Mouse (Mus musculus): Measurements from ENCODE around the gene Lifr. TPM values are rescaled to one million over a fixed set of nuclear protein-coding genes. Genes with fewer than 3 reads are reported as not detected.

Gene Lifr
- polyA plus RNA-seq, 1 experiment = not detected

DNA sequence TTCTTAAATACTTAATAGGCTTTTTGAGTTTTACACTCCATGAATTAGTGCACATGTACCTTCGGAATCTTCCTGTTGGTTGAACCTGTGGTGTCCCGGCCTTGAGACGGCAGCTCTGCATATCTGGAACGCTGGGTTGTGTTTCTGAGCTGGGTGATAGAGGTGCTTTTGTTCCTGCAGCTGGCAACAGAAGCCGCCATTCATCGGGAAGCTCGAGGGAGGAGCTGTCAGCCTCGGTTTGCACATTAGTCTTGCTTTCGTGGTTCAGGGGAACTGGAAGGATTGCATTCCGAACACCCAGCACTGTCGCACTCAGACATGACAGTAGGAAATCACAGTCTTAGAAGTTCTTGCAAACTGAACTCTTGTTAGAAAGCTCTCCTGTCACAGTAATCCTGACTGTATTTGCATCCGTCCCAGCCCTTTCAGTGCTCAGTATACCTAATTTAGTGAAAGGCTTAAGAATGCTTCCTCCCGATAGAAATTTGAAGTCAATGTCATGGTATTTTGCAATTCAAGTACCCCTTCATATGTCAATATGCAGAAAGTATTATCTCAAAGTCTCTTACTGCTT lies 103.8 kb downstream of the Lifr start:
- no peak for TF ChIP-seq GATA1 (IDR thresholded peaks at IDR 0.05; ENCODE audit: low read length)

GRCm38 (mm10) chr15:7194748-7195221 lies 104.4 kb downstream of the Lifr start:
- TF ChIP-seq GATA1 (IDR thresholded peaks at IDR 0.05; ENCODE audit: low read length) = no peak

GRCm38 (mm10) chr15:7197652-7198445 lies 107.4 kb downstream of the Lifr start:
- TF ChIP-seq GATA1 (IDR thresholded peaks at IDR 0.05; ENCODE audit: low read length) = no peak

DNA sequence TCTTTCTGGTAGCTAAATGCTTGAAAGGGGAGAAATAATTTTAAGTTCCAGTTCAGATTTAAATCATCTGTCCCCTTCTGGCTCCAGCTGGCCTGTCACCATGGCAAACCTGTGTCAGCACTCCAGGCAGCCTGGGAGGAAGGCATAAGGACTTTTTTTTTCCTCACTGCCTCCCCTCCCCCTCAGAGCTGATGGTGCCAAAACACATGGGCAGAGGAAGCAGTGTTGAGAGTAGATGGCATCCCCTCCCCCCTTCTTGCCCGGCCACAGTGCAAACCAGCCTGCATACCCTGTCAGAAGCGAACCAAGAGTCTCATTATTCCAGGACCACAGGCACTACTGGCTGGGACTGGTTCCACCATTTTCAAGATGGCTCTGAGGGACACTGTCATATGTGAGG lies 108.4 kb downstream of the Lifr start:
- no peak for TF ChIP-seq GATA1 (IDR thresholded peaks at IDR 0.05; ENCODE audit: low read length)

DNA sequence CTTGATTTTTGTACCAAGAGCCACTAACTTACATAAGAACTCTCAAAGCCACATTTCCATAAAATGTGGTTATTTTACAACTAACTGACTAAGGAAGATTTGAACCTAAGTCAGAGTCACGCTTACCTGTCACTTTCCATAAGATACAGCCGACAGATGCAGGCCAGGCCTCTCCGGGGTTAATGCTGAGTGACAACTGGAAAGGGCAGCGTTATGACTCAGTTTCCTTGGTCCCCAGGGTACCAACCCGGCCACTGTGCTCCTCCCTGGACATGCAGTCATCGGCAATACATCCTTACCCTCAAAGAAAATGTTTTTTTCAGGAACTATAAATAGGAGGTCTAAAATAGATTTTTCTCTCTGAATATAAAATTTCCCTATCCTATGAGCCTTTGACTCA lies 109.9 kb downstream of the Lifr start:
- TF ChIP-seq GATA1 (IDR thresholded peaks at IDR 0.05; ENCODE audit: low read length) = no peak

DNA sequence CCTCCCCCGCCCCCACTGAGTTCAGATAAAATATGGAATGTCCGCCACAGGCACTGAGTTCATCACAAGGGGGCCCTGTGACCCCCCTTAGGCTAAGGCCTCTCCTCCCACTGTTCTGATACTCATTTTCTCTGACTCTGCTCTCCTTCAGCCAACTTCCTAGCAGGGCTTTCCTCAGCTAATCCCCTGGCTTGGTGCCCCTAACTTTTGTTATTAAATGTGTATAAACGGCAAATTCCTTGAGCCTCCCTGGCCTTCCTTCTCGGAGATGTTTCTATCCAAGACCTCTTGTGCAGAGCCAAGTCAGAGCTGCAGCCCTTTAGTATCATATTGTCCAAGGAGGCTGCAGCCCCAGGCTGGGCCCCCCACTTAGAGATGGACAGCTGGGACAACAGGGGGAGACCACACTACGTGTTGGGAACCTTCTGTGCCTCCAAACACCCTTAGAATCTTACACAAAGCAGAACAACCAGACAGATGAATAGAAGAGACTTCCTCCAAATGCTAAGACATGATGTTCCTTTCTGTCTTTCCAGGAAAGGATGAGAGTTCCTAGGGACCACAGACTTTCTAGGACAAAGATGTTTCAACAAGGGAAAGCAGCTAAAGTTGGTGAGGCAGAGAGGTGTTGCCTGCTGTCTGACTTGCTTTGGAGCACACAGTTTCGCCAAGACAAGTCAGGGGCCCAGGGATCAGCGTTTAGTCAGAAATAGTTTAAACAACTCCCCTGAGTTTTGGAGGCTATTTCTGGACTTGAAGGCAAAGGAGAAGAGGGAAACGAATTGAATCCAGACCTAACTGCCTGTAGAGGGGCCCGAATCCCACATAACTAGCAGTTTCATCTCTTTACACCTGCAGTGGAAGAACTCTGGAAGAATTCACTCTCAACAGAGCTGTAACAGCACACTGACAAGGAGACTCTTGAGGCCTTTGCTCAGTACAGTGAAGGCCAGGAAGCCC lies 111.3 kb downstream of the Lifr start:
- TF ChIP-seq GATA1 (IDR thresholded peaks at IDR 0.05; ENCODE audit: low read length) = no peak

- no peak for TF ChIP-seq GATA1 (IDR thresholded peaks at IDR 0.05; ENCODE audit: low read length)
Observed at GRCm38 (mm10) chr15:7202981-7203380, 112.6 kb downstream of the Lifr start.

- TF ChIP-seq GATA1 (IDR thresholded peaks at IDR 0.05; ENCODE audit: low read length) = no peak
Observed at GRCm38 (mm10) chr15:7203606-7204330, 113.4 kb downstream of the Lifr start.

DNA sequence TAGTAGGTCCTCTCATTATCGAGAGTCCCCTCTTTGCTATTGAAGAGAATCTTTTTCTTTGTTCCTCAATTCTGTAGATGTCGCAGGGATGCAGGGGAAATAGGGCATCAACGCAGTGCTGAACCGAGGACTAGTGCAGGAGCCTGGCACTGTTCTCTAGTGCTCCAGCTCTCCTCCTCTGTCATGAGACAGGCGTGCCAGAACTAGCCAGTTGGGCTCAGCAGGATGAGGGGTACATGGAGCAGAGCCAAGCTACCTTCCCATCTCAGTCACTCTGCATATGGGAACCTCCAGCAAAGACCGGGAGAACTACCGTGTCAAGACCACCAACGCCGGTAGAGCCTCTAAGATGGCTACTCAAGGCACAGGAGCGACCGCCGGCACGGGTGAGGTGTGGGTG lies 114.5 kb downstream of the Lifr start:
- TF ChIP-seq GATA1 (IDR thresholded peaks at IDR 0.05; ENCODE audit: low read length) = no peak

- TF ChIP-seq GATA1 (IDR thresholded peaks at IDR 0.05; ENCODE audit: low read length) = no peak
Observed at GRCm38 (mm10) chr15:7206110-7206509, 115.7 kb downstream of the Lifr start.

GRCm38 (mm10) chr15:7207292-7207691 lies 116.9 kb downstream of the Lifr start:
- no peak for TF ChIP-seq GATA1 (IDR thresholded peaks at IDR 0.05; ENCODE audit: low read length)

GRCm38 (mm10) chr15:7208180-7208579 lies 117.8 kb downstream of the Lifr start:
- no peak for TF ChIP-seq GATA1 (IDR thresholded peaks at IDR 0.05; ENCODE audit: low read length)

DNA sequence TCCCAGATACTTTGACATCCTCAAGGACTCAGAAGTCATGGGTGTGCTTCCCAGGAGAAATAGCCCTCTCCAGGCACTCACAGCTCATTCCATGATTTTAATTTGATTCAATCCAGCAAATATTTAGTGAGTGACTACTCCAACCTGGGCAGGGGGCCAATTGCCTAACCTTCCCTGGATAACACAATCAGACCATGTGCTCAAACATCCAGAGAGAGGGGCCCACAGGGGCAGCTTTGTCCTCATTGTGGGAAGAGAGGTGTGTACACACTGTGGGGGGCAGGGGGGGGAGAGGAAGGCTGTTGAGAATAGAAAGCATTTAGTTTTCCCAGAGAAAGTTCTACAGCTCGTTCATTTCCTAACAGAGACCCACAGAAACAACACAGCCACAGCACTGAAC lies 123.3 kb downstream of the Lifr start:
- TF ChIP-seq GATA1 (IDR thresholded peaks at IDR 0.05; ENCODE audit: low read length) = no peak

GRCm38 (mm10) chr15:7215845-7216244 lies 125.4 kb downstream of the Lifr start:
- no peak for TF ChIP-seq GATA1 (IDR thresholded peaks at IDR 0.05; ENCODE audit: low read length)

DNA sequence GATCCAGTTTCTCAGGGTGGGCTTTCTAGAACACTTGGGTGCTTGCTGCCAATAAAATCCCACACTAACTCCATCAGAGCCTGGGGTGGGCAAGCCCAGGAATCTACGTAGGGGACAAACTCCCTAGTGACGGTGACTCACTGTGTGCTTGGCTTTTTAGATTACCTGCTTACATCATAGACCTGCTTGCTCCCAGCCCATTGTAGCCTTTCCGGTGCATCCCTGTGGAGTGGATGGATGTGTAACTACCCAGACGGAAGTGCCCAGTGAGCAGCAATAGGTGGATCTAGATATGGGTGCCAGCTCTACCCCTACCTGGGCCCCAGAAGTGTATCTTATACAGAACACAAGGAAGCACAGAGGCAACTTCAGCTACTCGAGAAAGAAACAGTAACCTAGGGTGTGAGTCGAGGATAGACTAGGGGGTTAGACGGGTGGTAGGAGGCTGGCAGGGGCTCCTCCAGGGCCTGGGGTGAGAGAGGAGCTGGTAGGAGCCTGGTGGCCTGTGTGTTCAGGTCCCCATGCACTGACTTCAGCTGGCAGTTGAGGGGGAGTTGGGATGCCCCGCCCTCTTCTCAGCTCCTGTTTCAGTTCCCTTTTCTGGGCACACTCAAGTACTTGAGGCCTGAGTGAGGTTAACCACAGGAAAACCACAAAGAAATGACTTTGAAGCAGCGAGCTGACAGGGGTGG lies 126.3 kb downstream of the Lifr start:
- no peak for TF ChIP-seq GATA1 (IDR thresholded peaks at IDR 0.05; ENCODE audit: low read length)

All from G1E-ER4 (cell line).